Mouse (Mus musculus) monocyte, adult 2 months (primary cell): ENCODE results near the gene Col25a1.

Experiments used
- DNase-seq, 2 experiments: peaks; one replicate each; pipeline ENCODE4 v3.0.0; 2022; ENCODE audit warnings: low spot score in 2 of 2, low read depth in 1 of 2

Col25a1 gene

GRCm38 (mm10) chr3:130310694-130311305 is 179.5 kb downstream of the Col25a1 start:
- DNase-seq = no peak

GRCm38 (mm10) chr3:130313246-130313645 is 181.9 kb downstream of the Col25a1 start:
- no peak for DNase-seq

- DNase-seq = no peak
Observed at GRCm38 (mm10) chr3:130327039-130328015, 196.0 kb downstream of the Col25a1 start.

GRCm38 (mm10) chr3:130328909-130329308 is 197.6 kb downstream of the Col25a1 start:
- DNase-seq = no peak

GRCm38 (mm10) chr3:130329833-130330555 is 198.7 kb downstream of the Col25a1 start:
- DNase-seq = no peak

GRCm38 (mm10) chr3:130330556-130330950 is 199.3 kb downstream of the Col25a1 start:
- DNase-seq = no peak

GRCm38 (mm10) chr3:130332347-130332913 is 201.1 kb downstream of the Col25a1 start:
- no peak for DNase-seq

- no peak for DNase-seq
Observed at GRCm38 (mm10) chr3:130337857-130338256, 206.6 kb downstream of the Col25a1 start.

- DNase-seq = no peak
Observed at GRCm38 (mm10) chr3:130338371-130338770, 207.1 kb downstream of the Col25a1 start.

- DNase-seq = no peak
Observed at GRCm38 (mm10) chr3:130350161-130350560, 218.9 kb downstream of the Col25a1 start.

- no peak for DNase-seq
Observed at GRCm38 (mm10) chr3:130354399-130355039, 223.2 kb downstream of the Col25a1 start.

GRCm38 (mm10) chr3:130356575-130357173 is 225.4 kb downstream of the Col25a1 start:
- DNase-seq = no peak

- DNase-seq = no peak
Observed at GRCm38 (mm10) chr3:130360813-130361212, 229.5 kb downstream of the Col25a1 start.

GRCm38 (mm10) chr3:130361922-130362321 is 230.6 kb downstream of the Col25a1 start:
- DNase-seq = no peak

- DNase-seq = no peak
Observed at GRCm38 (mm10) chr3:130362797-130363367, 231.6 kb downstream of the Col25a1 start.

- no peak for DNase-seq
Observed at GRCm38 (mm10) chr3:130366917-130367610, 235.8 kb downstream of the Col25a1 start.

- DNase-seq = no peak
Observed at GRCm38 (mm10) chr3:130368352-130368751, 237.1 kb downstream of the Col25a1 start.

GRCm38 (mm10) chr3:130369113-130369512 is 237.8 kb downstream of the Col25a1 start:
- DNase-seq = no peak

- no peak for DNase-seq
Observed at GRCm38 (mm10) chr3:130370167-130370566, 238.9 kb downstream of the Col25a1 start.
